In genomic region chr11:75034104-75034503, GRCm38 (mm10) we compare ENCODE assay signal across 19 mouse cellular contexts.
DNase-seq lines count a peak whose midpoint lies in the region; ATAC-seq lines count a peak whose summit lies in the region.
"Had no signal": no experiment of that assay in that cellular context is flagged by ENCODE, and none has a peak within 500 bp of the region (broad histone marks: within the 10 kb centered on the region; RNA-seq: fewer than 3 reads in every experiment).

No protein-coding gene starts in this region.

- no peak overlapping the region for H3K9ac ChIP-seq in heart, embryonic 11.5 days (ENCODE audit: low read depth, low read length)
- H3K9ac ChIP-seq in lung, embryonic 15.5 days = no peak overlapping the region
- H3K9ac ChIP-seq in intestine, embryonic 14.5 days (ENCODE audit: low read length) = no peak overlapping the region
- H3K9ac ChIP-seq in stomach, embryonic 14.5 days (replicated peaks; ENCODE audit: low read depth, low read length) = no peak overlapping the region
- H3K9ac ChIP-seq: hindbrain, embryonic 13.5 days; liver, embryonic 12.5 days; midbrain, embryonic 12.5 days; neural tube, embryonic 13.5 days had no signal

- WGBS in heart, embryonic 11.5 days (ENCODE audit: insufficient replicate concordance) = 75% methylated on average over 3 of the region's 3 CpGs
- WGBS in lung, embryonic 15.5 days = 21% methylated on average over 3 of the region's 3 CpGs
- WGBS in intestine, embryonic 14.5 days = 49% methylated on average over 3 of the region's 3 CpGs
- WGBS in stomach, embryonic 14.5 days = 51% methylated on average over 3 of the region's 3 CpGs

- no peak for ATAC-seq in heart, embryonic 11.5 days (replicated peaks; ENCODE audit: insufficient number of reproducible peaks, low FRiP score, low TSS enrichment)
- ATAC-seq in lung, embryonic 15.5 days (ENCODE audit: borderline replicate concordance, extremely low read depth, low FRiP score, low TSS enrichment) = peak; percentile 33
- no peak for ATAC-seq in intestine, embryonic 14.5 days (replicated peaks; ENCODE audit: low FRiP score, low TSS enrichment, low read depth)
- no peak for ATAC-seq in stomach, embryonic 14.5 days (ENCODE audit: insufficient number of reproducible peaks, insufficient read depth, low FRiP score, low read depth)
- ATAC-seq: liver, embryonic 12.5 days had no signal

- H3K27ac ChIP-seq in heart, embryonic 11.5 days (ENCODE audit: low read depth, low read length) = 0 out of 2 replicates have a peak overlapping the region, but pooled peaks have one; percentile 16
- H3K27ac ChIP-seq in lung, embryonic 15.5 days = peak overlapping the region; percentile 90
- H3K27ac ChIP-seq in intestine, embryonic 14.5 days (ENCODE audit: low read depth) = peak overlapping the region; percentile 78
- peak overlapping the region; percentile 86 for H3K27ac ChIP-seq in stomach, embryonic 14.5 days (ENCODE audit: low read length)
- H3K27ac ChIP-seq: hindbrain, embryonic 13.5 days; layer of hippocampus, adult 2 months; left cerebral cortex, adult 2 months; liver, embryonic 12.5 days; midbrain, embryonic 12.5 days; neural tube, embryonic 13.5 days had no signal

- no peak for DNase-seq in heart, postnatal 36 days
- no peak for DNase-seq in lung, postnatal 25 days (ENCODE audit: low spot score)
- no peak for DNase-seq in intestine, embryonic 14.5 days (ENCODE audit: low spot score)
- DNase-seq in adrenal gland, postnatal 10 days = no peak
- no peak for DNase-seq in layer of hippocampus, adult 8-10 months (ENCODE audit: low spot score in 2 of 2)
- DNase-seq: cerebellum, adult 9-11 months; gastrocnemius, postnatal 36 days; kidney, adult 18-20 months; right cerebral cortex, postnatal 25 days; thymus, adult 18-20 months had no signal

- 0 out of 2 replicates have a peak, but pooled peaks cover 3% of the 10 kb centered on the region for H3K4me1 ChIP-seq in heart, embryonic 11.5 days (ENCODE audit: control insufficient read depth, insufficient read depth, low read length)
- peaks cover 41% of the 10 kb centered on the region for H3K4me1 ChIP-seq in lung, embryonic 15.5 days
- peaks cover 27% of the 10 kb centered on the region for H3K4me1 ChIP-seq in intestine, embryonic 14.5 days (replicated peaks; ENCODE audit: control insufficient read depth, insufficient read depth, low read length)
- H3K4me1 ChIP-seq in stomach, embryonic 14.5 days (ENCODE audit: control insufficient read depth, insufficient read depth, low read length) = peaks cover 15% of the 10 kb centered on the region

- H3K27me3 ChIP-seq in heart, embryonic 11.5 days (ENCODE audit: control insufficient read depth, insufficient read depth, low read length) = no peaks in the 10 kb centered on the region
- no peaks in the 10 kb centered on the region for H3K27me3 ChIP-seq in lung, embryonic 15.5 days
- H3K27me3 ChIP-seq in intestine, embryonic 14.5 days (replicated peaks; ENCODE audit: control insufficient read depth, insufficient read depth, low read length) = no peaks in the 10 kb centered on the region
- H3K27me3 ChIP-seq in stomach, embryonic 14.5 days (ENCODE audit: control insufficient read depth, insufficient read depth, low read length) = no peaks in the 10 kb centered on the region
- H3K27me3 ChIP-seq: hindbrain, embryonic 13.5 days; liver, embryonic 12.5 days; midbrain, embryonic 12.5 days; neural tube, embryonic 13.5 days had no signal

- H3K4me2 ChIP-seq in heart, embryonic 11.5 days = no peak overlapping the region
- H3K4me2 ChIP-seq in lung, embryonic 15.5 days = peak overlapping the region; percentile 26; the same call in 1 of the 2 replicates
- no peak overlapping the region for H3K4me2 ChIP-seq in intestine, embryonic 14.5 days (ENCODE audit: low read length)
- H3K4me2 ChIP-seq in stomach, embryonic 14.5 days (replicated peaks; ENCODE audit: low read depth, low read length) = no peak overlapping the region
- H3K4me2 ChIP-seq: hindbrain, embryonic 13.5 days; liver, embryonic 12.5 days; midbrain, embryonic 12.5 days; neural tube, embryonic 13.5 days had no signal

- no peaks in the 10 kb centered on the region for H3K9me3 ChIP-seq in heart, embryonic 11.5 days (replicated peaks; ENCODE audit: control insufficient read depth, low read length)
- H3K9me3 ChIP-seq in lung, embryonic 15.5 days = no peaks in the 10 kb centered on the region
- H3K9me3 ChIP-seq in intestine, embryonic 14.5 days (ENCODE audit: control insufficient read depth, low read length) = no peaks in the 10 kb centered on the region
- H3K9me3 ChIP-seq in stomach, embryonic 14.5 days (ENCODE audit: control insufficient read depth, low read depth, low read length) = no peaks in the 10 kb centered on the region
- H3K9me3 ChIP-seq: hindbrain, embryonic 13.5 days; liver, embryonic 12.5 days; midbrain, embryonic 12.5 days; neural tube, embryonic 13.5 days had no signal

- intact Hi-C loops in heart, postnatal 36 days (cut with DNase I) = no loop called here

- H3K4me3 ChIP-seq in heart, embryonic 11.5 days (ENCODE audit: low read depth, low read length) = no peak overlapping the region
- no peak overlapping the region for H3K4me3 ChIP-seq in lung, embryonic 15.5 days
- H3K4me3 ChIP-seq in intestine, embryonic 14.5 days (ENCODE audit: low read depth, low read length) = no peak overlapping the region
- no peak overlapping the region for H3K4me3 ChIP-seq in stomach, embryonic 14.5 days (ENCODE audit: low read depth, low read length)
- H3K4me3 ChIP-seq: hindbrain, embryonic 13.5 days; layer of hippocampus, adult 2 months; left cerebral cortex, adult 2 months; liver, embryonic 12.5 days; midbrain, embryonic 12.5 days; neural tube, embryonic 13.5 days had no signal

- H3K36me3 ChIP-seq in heart, embryonic 11.5 days (ENCODE audit: control insufficient read depth, insufficient read depth, low read length) = 0 out of 2 replicates have a peak, but pooled peaks cover 2% of the 10 kb centered on the region
- H3K36me3 ChIP-seq in lung, embryonic 15.5 days = no peaks in the 10 kb centered on the region
- H3K36me3 ChIP-seq in intestine, embryonic 14.5 days (ENCODE audit: control insufficient read depth, insufficient read depth, low read length) = 0 out of 2 replicates have a peak, but pooled peaks cover 5% of the 10 kb centered on the region
- peaks cover 4% of the 10 kb centered on the region; the same call in 1 of the 2 replicates for H3K36me3 ChIP-seq in stomach, embryonic 14.5 days (ENCODE audit: control insufficient read depth, insufficient read depth, low read length)

Comparison
In these comparisons a context has a peak if more than half of its experiments do, and no peak if none do; other contexts are left out.
1. H3K27ac ChIP-seq: peak in every context shown above with its lines; median percentile 90 in lung, embryonic 15.5 days; 86 in stomach, embryonic 14.5 days; 78 in intestine, embryonic 14.5 days; 16 in heart, embryonic 11.5 days.